Comparison of ENCODE assay signal across 15 mouse cellular contexts in genomic region chr13:82258491-82258935, GRCm38 (mm10).
DNase-seq lines count a peak whose midpoint lies in the region; ATAC-seq and TF ChIP-seq lines count a peak whose summit lies in the region.
"Had no signal": no experiment of that assay in that cellular context is flagged by ENCODE, and none has a peak within 500 bp of the region (broad histone marks: within the 10 kb centered on the region; RNA-seq: fewer than 3 reads in every experiment).

No protein-coding gene starts in this region.

- H3K9me3 ChIP-seq in heart, embryonic 10.5 days = no peaks in the 10 kb centered on the region
- H3K9me3 ChIP-seq: neural tube, embryonic 15.5 days had no signal

- H3K27me3 ChIP-seq in heart, embryonic 10.5 days (ENCODE audit: insufficient read depth, poor library complexity, severe bottlenecking) = no peaks in the 10 kb centered on the region
- no peaks in the 10 kb centered on the region for H3K27me3 ChIP-seq in kidney, adult 2 months (replicated peaks; ENCODE audit: control insufficient read depth, insufficient read depth, low read length)
- H3K27me3 ChIP-seq in small intestine, adult 2 months (ENCODE audit: control insufficient read depth, insufficient read depth, low read length) = no peaks in the 10 kb centered on the region
- H3K27me3 ChIP-seq: neural tube, embryonic 15.5 days; Patski had no signal

- peak; percentile 44 to 69 for DNase-seq in heart, adult 18-20 months
- no peak for DNase-seq in heart, embryonic 10.5 days (ENCODE audit: low spot score)
- DNase-seq in heart, adult 9 months (ENCODE audit: low spot score in 2 of 2) = peak; percentile 57 to 69
- peak; percentile 78 for DNase-seq in kidney, adult 2 months
- DNase-seq in frontal cortex, postnatal 14 days (ENCODE audit: low spot score in 2 of 2) = no peak
- DNase-seq: cerebellum, postnatal 14 days; lung, postnatal 4 days; right cerebral cortex, postnatal 14 days had no signal

- no peak overlapping the region for H3K4me3 ChIP-seq in heart, embryonic 10.5 days
- H3K4me3 ChIP-seq in kidney, adult 2 months (ENCODE audit: insufficient read depth, low read depth, low read length) = no peak overlapping the region
- H3K4me3 ChIP-seq in small intestine, adult 2 months (ENCODE audit: low read depth, low read length) = no peak overlapping the region
- H3K4me3 ChIP-seq: erythroblast, embryonic 14.5 days; neural tube, embryonic 15.5 days had no signal

- no peaks in the 10 kb centered on the region for H3K4me1 ChIP-seq in heart, embryonic 10.5 days
- no peaks in the 10 kb centered on the region for H3K4me1 ChIP-seq in kidney, adult 2 months (ENCODE audit: control insufficient read depth, insufficient read depth, low read length)
- H3K4me1 ChIP-seq in small intestine, adult 2 months (ENCODE audit: control insufficient read depth, insufficient read depth, insufficient read length, low read length) = no peaks in the 10 kb centered on the region
- H3K4me1 ChIP-seq: neural tube, embryonic 15.5 days had no signal

- no peaks in the 10 kb centered on the region for H3K36me3 ChIP-seq in heart, embryonic 10.5 days
- no peaks in the 10 kb centered on the region for H3K36me3 ChIP-seq in kidney, adult 2 months (ENCODE audit: control insufficient read depth, insufficient read depth, low read length)
- no peaks in the 10 kb centered on the region for H3K36me3 ChIP-seq in small intestine, adult 2 months (ENCODE audit: control insufficient read depth, insufficient read depth, low read length)
- H3K36me3 ChIP-seq: neural tube, embryonic 15.5 days had no signal

- 84% methylated on average over 1 of the region's 1 CpGs for WGBS in heart, embryonic 10.5 days
- WGBS in kidney, adult 2 months = 52% methylated on average over 1 of the region's 1 CpGs
- 81% methylated on average over 1 of the region's 1 CpGs for WGBS in small intestine, adult 2 months

- ATAC-seq in granulocyte monocyte progenitor cell, adult 5-6 weeks (replicated peaks; ENCODE audit: poor library complexity, severe bottlenecking) = no peak
- ATAC-seq: CD4-positive, CD25-positive, alpha-beta regulatory T cell, adult 4 months; intestine, embryonic 16.5 days; Patski had no signal

- TF ChIP-seq POLR2A in kidney, adult 2 months (IDR thresholded peaks at IDR 0.05; ENCODE audit: low read depth, low read length) = no peak
- no peak for TF ChIP-seq POLR2A in small intestine, adult 2 months (IDR thresholded peaks at IDR 0.05; ENCODE audit: low read depth, low read length)

- no peak overlapping the region for H3K27ac ChIP-seq in heart, embryonic 10.5 days
- no peak overlapping the region for H3K27ac ChIP-seq in kidney, adult 2 months (ENCODE audit: insufficient read depth, low read depth, low read length)
- H3K27ac ChIP-seq in small intestine, adult 2 months (ENCODE audit: insufficient read depth, low read depth, low read length) = peak overlapping the region; percentile 8; the same call in 1 of the 2 replicates
- H3K27ac ChIP-seq: neural tube, embryonic 15.5 days had no signal

- no peak for TF ChIP-seq CTCF in kidney, adult 2 months (conservative IDR thresholded peaks at IDR 0.05; ENCODE audit: insufficient read depth, insufficient read length, low read depth, low read length)
- TF ChIP-seq CTCF in small intestine, adult 2 months (IDR thresholded peaks at IDR 0.05; ENCODE audit: extremely low read depth, insufficient read length, insufficient replicate concordance, low read depth, low read length) = no peak

Comparison
In these comparisons a context has a peak if more than half of its experiments do, and no peak if none do; other contexts are left out.
1. DNase-seq: peak in heart, adult 18-20 months (2 of 2), heart, adult 9 months (2 of 2) and kidney, adult 2 months (single experiment); none in heart, embryonic 10.5 days (single experiment) and frontal cortex, postnatal 14 days (0 of 2).